Mouse (Mus musculus): Measurements from ENCODE around the gene Trim24.

- TF ChIP-seq CTCF (IDR thresholded peaks at IDR 0.05; ENCODE audit: low read depth): no peak
- TF ChIP-seq EP300 (IDR thresholded peaks at IDR 0.05; ENCODE audit: low read depth): peak; percentile 81
Observed at GRCm38 (mm10) chr6:37851352-37851751, 19.3 kb upstream of the Trim24 start.
